Mouse (Mus musculus) midbrain, embryonic 15.5 days (tissue): Measurements from ENCODE around the gene Ugt1a2. TPM values are rescaled to one million over a fixed set of nuclear protein-coding genes. Genes with fewer than 3 reads are reported as not detected.
"Not testable (repeated sequence)": the region's sequence is repeated elsewhere in the genome, so short reads cannot be mapped to it uniquely, and the experiment has no call there.

Source experiments
- ATAC-seq: fragments of 200-750 bp; cut with Nextera tagmentation; replicated peaks from 2 replicates; pipeline ENCODE4 v1.8.0; 2017; ENCODE audit warnings: moderate TSS enrichment
- H3K27ac ChIP-seq: fragments of 300-500 bp; sonication (generic); 2 replicates; pipeline ENCODE4 v1.5.1; 2015; ENCODE audit warnings: mild to moderate bottlenecking, inconsistent platforms
- H3K27me3 ChIP-seq: fragments of 300-500 bp; sonication (generic); replicated peaks from 2 replicates; pipeline ENCODE4 v1.6.1; 2015; ENCODE audit warnings: inconsistent platforms
- H3K36me3 ChIP-seq: fragments of 300-500 bp; sonication (generic); replicated peaks from 2 replicates; pipeline ENCODE4 v1.6.1; 2015; ENCODE audit warnings: inconsistent platforms
- H3K4me1 ChIP-seq: fragments of 300-500 bp; sonication (generic); 2 replicates; pipeline ENCODE4 v1.6.1; 2015; ENCODE audit warnings: inconsistent platforms
- H3K4me2 ChIP-seq: fragments of 300-500 bp; sonication (generic); 2 replicates; pipeline ENCODE4 v1.6.1; 2015; ENCODE audit warnings: inconsistent platforms, mild to moderate bottlenecking, moderate library complexity
- H3K4me3 ChIP-seq: fragments of 300-500 bp; sonication (generic); 2 replicates; pipeline ENCODE4 v1.5.1; 2015; ENCODE audit warnings: mild to moderate bottlenecking, inconsistent platforms
- H3K9ac ChIP-seq: fragments of 300-500 bp; sonication (generic); 2 replicates; pipeline ENCODE4 v1.6.1; 2015; ENCODE audit warnings: mild to moderate bottlenecking, inconsistent platforms
- H3K9me3 ChIP-seq: fragments of 300-500 bp; sonication (generic); 2 replicates; pipeline ENCODE4 v1.6.1; 2016; ENCODE audit warnings: inconsistent platforms
- WGBS: fragments of 180-500 bp; shearing (Covaris S2); methylation state at CpG from one replicate; pipeline ENCODE4 v1.1.7; 2015; ENCODE audit warnings: mixed read lengths; 5-methylcytosine and 5-hydroxymethylcytosine counted together
- polyA plus RNA-seq: library from polyadenylated mRNA; unstranded; fragments of >200 nt; fragmentation: Nextera tagmentation; extraction: Ambion mirVana; gene quantifications from 2 replicates; pipeline ENCODE4 v1.2.1, GENCODE M21; 2015

Ugt1a2 gene
- polyA plus RNA-seq, 1 experiment from 2014 or later = not detected

- H3K4me3 ChIP-seq = no peak overlapping the region
- no peak overlapping the region for H3K4me2 ChIP-seq
- no peaks in the 10 kb centered on the region for H3K27me3 ChIP-seq
- ATAC-seq = no peak
- H3K27ac ChIP-seq = no peak overlapping the region
- H3K4me1 ChIP-seq = no peaks in the 10 kb centered on the region
- no peak overlapping the region for H3K9ac ChIP-seq
- H3K36me3 ChIP-seq = no peaks in the 10 kb centered on the region
- H3K9me3 ChIP-seq = peaks cover 27% of the 10 kb centered on the region
These were observed 19.9 kb downstream of the Ugt1a2 start for GRCm38 (mm10) chr1:88220336-88220735.

GRCm38 (mm10) chr1:88222216-88222615, 21.8 kb downstream of the Ugt1a2 start:
- WGBS = 48% methylated on average over 2 of the region's 2 CpGs
- no peaks in the 10 kb centered on the region for H3K27me3 ChIP-seq
- no peak overlapping the region for H3K4me2 ChIP-seq
- H3K4me1 ChIP-seq = no peaks in the 10 kb centered on the region
- no peak overlapping the region for H3K27ac ChIP-seq
- no peak for ATAC-seq
- no peaks in the 10 kb centered on the region for H3K36me3 ChIP-seq
- H3K9ac ChIP-seq = no peak overlapping the region
- H3K4me3 ChIP-seq = no peak overlapping the region
- H3K9me3 ChIP-seq = peaks cover 29% of the 10 kb centered on the region

GRCm38 (mm10) chr1:88223011-88223515, 22.7 kb downstream of the Ugt1a2 start:
- not testable (repeated sequence) for H3K4me2 ChIP-seq, H3K4me3 ChIP-seq, H3K9ac ChIP-seq, H3K4me1 ChIP-seq, H3K27ac ChIP-seq, ATAC-seq, H3K27me3 ChIP-seq, H3K36me3 ChIP-seq
- H3K9me3 ChIP-seq = peaks cover 33% of the 10 kb centered on the region

GRCm38 (mm10) chr1:88223591-88223990, 23.2 kb downstream of the Ugt1a2 start:
- Histone ChIP-seq H3K4me1 (no peaks in the 10 kb centered on the region), H3K27ac (no peak overlapping the region), H3K4me3 (no peak overlapping the region), H3K9me3 (peaks cover 38% of the 10 kb centered on the region), H3K27me3 (no peaks in the 10 kb centered on the region), H3K4me2 (no peak overlapping the region), H3K9ac (no peak overlapping the region), H3K36me3 (no peaks in the 10 kb centered on the region)
- ATAC-seq = no peak
- 49% methylated on average over 1 of the region's 1 CpGs for WGBS

GRCm38 (mm10) chr1:88224029-88224776, 23.8 kb downstream of the Ugt1a2 start:
- no peaks in the 10 kb centered on the region for H3K27me3 ChIP-seq
- H3K4me3 ChIP-seq = no peak overlapping the region
- H3K36me3 ChIP-seq = no peaks in the 10 kb centered on the region
- H3K9me3 ChIP-seq = peaks cover 44% of the 10 kb centered on the region
- H3K4me1 ChIP-seq = no peaks in the 10 kb centered on the region
- no peak overlapping the region for H3K9ac ChIP-seq
- H3K27ac ChIP-seq = no peak overlapping the region
- no peak overlapping the region for H3K4me2 ChIP-seq
- WGBS = 76% methylated on average over 2 of the region's 2 CpGs
- no peak for ATAC-seq

GRCm38 (mm10) chr1:88225301-88225700, 24.9 kb downstream of the Ugt1a2 start:
- not testable (repeated sequence) for ATAC-seq, H3K27ac ChIP-seq, H3K9ac ChIP-seq, H3K27me3 ChIP-seq, H3K36me3 ChIP-seq, H3K4me1 ChIP-seq, H3K4me3 ChIP-seq, H3K4me2 ChIP-seq
- WGBS = 42% methylated on average over 2 of the region's 2 CpGs
- H3K9me3 ChIP-seq = peaks cover 55% of the 10 kb centered on the region

GRCm38 (mm10) chr1:88225741-88226140, 25.3 kb downstream of the Ugt1a2 start:
- H3K9me3 ChIP-seq = peaks cover 59% of the 10 kb centered on the region
- H3K4me1 ChIP-seq = no peaks in the 10 kb centered on the region
- H3K9ac ChIP-seq = no peak overlapping the region
- no peaks in the 10 kb centered on the region for H3K27me3 ChIP-seq
- no peaks in the 10 kb centered on the region for H3K36me3 ChIP-seq
- no peak overlapping the region for H3K27ac ChIP-seq
- H3K4me2 ChIP-seq = no peak overlapping the region
- ATAC-seq = no peak
- no peak overlapping the region for H3K4me3 ChIP-seq

- no peaks in the 10 kb centered on the region for H3K36me3 ChIP-seq
These were observed 26.4 kb downstream of the Ugt1a2 start, which contains the start of gene Mroh2a for GRCm38 (mm10) chr1:88226670-88227379. TSS of gene Mroh2a (plus strand) at chr1:88226986.

GRCm38 (mm10) chr1:88227482-88227881, 27.1 kb downstream of the Ugt1a2 start:
- 58% methylated on average over 2 of the region's 2 CpGs for WGBS
- Histone ChIP-seq H3K9me3 (peaks cover 72% of the 10 kb centered on the region), H3K4me2 (no peak overlapping the region), H3K36me3 (no peaks in the 10 kb centered on the region), H3K27me3 (no peaks in the 10 kb centered on the region), H3K4me3 (no peak overlapping the region), H3K4me1 (no peaks in the 10 kb centered on the region), H3K9ac (no peak overlapping the region), H3K27ac (no peak overlapping the region)
- no peak for ATAC-seq

More at GRCm38 (mm10) chr1:88226670-88227379, 26.4 kb downstream of the Ugt1a2 start, which contains the start of gene Mroh2a:
- 54% methylated on average over 5 of the region's 5 CpGs for WGBS
- H3K4me3 ChIP-seq = no peak within 1 kb of the TSS
- H3K27ac ChIP-seq = no peak within 1 kb of the TSS
- no peak within 1 kb of the TSS for H3K4me2 ChIP-seq
- H3K27me3 ChIP-seq = no peaks in the 10 kb centered on the region
- H3K4me1 ChIP-seq = no peaks in the 10 kb centered on the region
- H3K9ac ChIP-seq = no peak within 1 kb of the TSS
- H3K9me3 ChIP-seq = peaks cover 69% of the 10 kb centered on the region
- no peak for ATAC-seq

- H3K9me3 ChIP-seq = peaks cover 78% of the 10 kb centered on the region
- H3K27me3 ChIP-seq = no peaks in the 10 kb centered on the region
- H3K27ac ChIP-seq = no peak overlapping the region
- no peak for ATAC-seq
- H3K4me1 ChIP-seq = no peaks in the 10 kb centered on the region
- H3K36me3 ChIP-seq = no peaks in the 10 kb centered on the region
- no peak overlapping the region for H3K4me3 ChIP-seq
- no peak overlapping the region for H3K4me2 ChIP-seq
- WGBS = 71% methylated on average over 7 of the region's 7 CpGs
- no peak overlapping the region for H3K9ac ChIP-seq
These were observed 27.7 kb downstream of the Ugt1a2 start for GRCm38 (mm10) chr1:88228121-88228520.

- no peak overlapping the region for H3K27ac ChIP-seq
- 79% methylated on average over 3 of the region's 3 CpGs for WGBS
- H3K4me3 ChIP-seq = no peak overlapping the region
- no peak overlapping the region for H3K4me2 ChIP-seq
- no peaks in the 10 kb centered on the region for H3K36me3 ChIP-seq
- peaks cover 91% of the 10 kb centered on the region for H3K9me3 ChIP-seq
- ATAC-seq = no peak
- no peaks in the 10 kb centered on the region for H3K4me1 ChIP-seq
- no peak overlapping the region for H3K9ac ChIP-seq
- no peaks in the 10 kb centered on the region for H3K27me3 ChIP-seq
These were observed 29.2 kb downstream of the Ugt1a2 start for GRCm38 (mm10) chr1:88229566-88229965.

- WGBS = 84% methylated on average over 5 of the region's 5 CpGs
- no peak overlapping the region for H3K4me3 ChIP-seq
- H3K27ac ChIP-seq = no peak overlapping the region
- H3K9ac ChIP-seq = no peak overlapping the region
- 0 out of 2 replicates have a peak, but pooled peaks have one; percentile 12 for ATAC-seq
- no peak overlapping the region for H3K4me2 ChIP-seq
- H3K4me1 ChIP-seq = no peaks in the 10 kb centered on the region
- no peaks in the 10 kb centered on the region for H3K36me3 ChIP-seq
- H3K9me3 ChIP-seq = peaks cover 95% of the 10 kb centered on the region
- no peaks in the 10 kb centered on the region for H3K27me3 ChIP-seq
These were observed 29.6 kb downstream of the Ugt1a2 start for GRCm38 (mm10) chr1:88229986-88230385.
